Mouse (Mus musculus) olfactory bulb, adult 2 months (tissue): Measurements from ENCODE around the gene Olfml1. TPM values are rescaled to one million over a fixed set of nuclear protein-coding genes. Genes with fewer than 3 reads are reported as not detected.
A peak's percentile ranks its signal among the peaks of the same experiment; 100 is the strongest.

Experiments
- H3K27ac ChIP-seq: fragments of 200-500 bp; 2 replicates; pipeline ENCODE4 v1.5.1; 2012; ENCODE audit warnings: low read depth, low read length; ENCODE audit not compliant: insufficient read depth
- H3K4me1 ChIP-seq: fragments of 200-500 bp; 2 replicates; pipeline ENCODE4 v1.6.1; 2012; ENCODE audit warnings: low read length; ENCODE audit not compliant: control insufficient read depth, insufficient read depth
- H3K4me3 ChIP-seq: fragments of 200-500 bp; 2 replicates; pipeline ENCODE4 v1.5.1; 2012; ENCODE audit warnings: mild to moderate bottlenecking, low read depth, low read length, moderate library complexity; ENCODE audit not compliant: insufficient read depth
- CTCF ChIP-seq: fragments of 200-500 bp; IDR thresholded peaks from 2 replicates; pipeline ENCODE4 v1.5.1; 2012; ENCODE audit warnings: low read depth, mild to moderate bottlenecking, low read length, moderate library complexity; ENCODE audit not compliant: insufficient read depth
- POLR2A ChIP-seq: fragments of 200-500 bp; IDR thresholded peaks from 2 replicates; pipeline ENCODE4 v1.6.1; 2012; ENCODE audit warnings: mild to moderate bottlenecking, low read depth, low read length, moderate library complexity; ENCODE audit not compliant: insufficient read depth
- WGBS: fragments of 180-500 bp; shearing (Covaris S2); methylation state at CpG from one replicate; pipeline ENCODE4 v1.1.7; 2018; 5-methylcytosine and 5-hydroxymethylcytosine counted together
- polyA plus RNA-seq: library from polyadenylated mRNA; stranded (reverse); fragments of >200 nt; gene quantifications from 2 replicates; pipeline ENCODE4 v1.2.4, GENCODE M21; 2012; ENCODE audit warnings: low replicate concordance; ENCODE audit not compliant: missing spikeins, insufficient read depth, insufficient read length

Gene Olfml1
- polyA plus RNA-seq, 1 experiment = not detected

DNA sequence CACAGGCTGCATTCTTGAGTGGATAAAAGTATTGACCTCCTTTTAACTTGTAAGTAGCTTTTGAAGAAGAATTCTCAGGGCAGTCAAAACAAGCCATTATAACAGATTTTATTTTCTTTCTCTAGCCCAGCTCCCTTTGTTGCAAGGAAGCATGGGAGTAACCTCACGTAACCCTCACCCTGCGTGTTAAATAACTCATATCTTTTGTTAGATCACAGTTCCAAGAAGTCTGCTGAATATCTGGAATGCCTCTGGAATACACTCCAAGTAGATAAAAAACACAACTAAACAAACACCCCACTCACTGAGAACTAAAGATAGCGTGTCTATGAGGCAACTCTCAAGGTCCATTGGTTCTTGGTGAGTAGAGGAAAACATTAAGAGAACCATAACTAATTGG lies 7.0 kb downstream of the Olfml1 start:
- H3K27ac ChIP-seq = no peak overlapping the region
- H3K4me1 ChIP-seq = no peaks in the 10 kb centered on the region
- TF ChIP-seq CTCF (no peak), POLR2A (no peak)
- no peak overlapping the region for H3K4me3 ChIP-seq
- WGBS = 70% methylated on average over 3 of the region's 3 CpGs

DNA sequence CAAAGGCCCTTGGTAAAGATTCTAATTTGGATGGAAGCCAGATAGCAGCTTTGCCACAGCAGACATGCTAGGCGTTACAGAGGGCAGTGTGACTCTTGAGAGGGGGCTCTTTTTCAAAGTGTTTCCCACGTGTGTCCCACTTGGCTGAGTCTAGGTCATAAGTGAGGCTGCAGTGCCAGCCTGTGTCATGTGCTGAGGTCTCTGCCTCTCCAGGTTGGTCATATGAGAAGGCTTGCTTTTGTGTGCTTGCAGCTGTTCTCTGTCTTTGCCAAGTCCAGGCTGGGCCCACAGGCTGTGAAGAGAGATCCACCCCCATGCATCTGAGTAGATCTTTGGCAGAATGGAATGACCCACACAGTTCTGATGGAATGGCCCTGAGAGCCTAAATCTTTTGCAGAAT lies 25.4 kb downstream of the Olfml1 start:
- Histone ChIP-seq H3K27ac (no peak overlapping the region), H3K4me3 (no peak overlapping the region)
- WGBS = 61% methylated on average over 2 of the region's 2 CpGs

DNA sequence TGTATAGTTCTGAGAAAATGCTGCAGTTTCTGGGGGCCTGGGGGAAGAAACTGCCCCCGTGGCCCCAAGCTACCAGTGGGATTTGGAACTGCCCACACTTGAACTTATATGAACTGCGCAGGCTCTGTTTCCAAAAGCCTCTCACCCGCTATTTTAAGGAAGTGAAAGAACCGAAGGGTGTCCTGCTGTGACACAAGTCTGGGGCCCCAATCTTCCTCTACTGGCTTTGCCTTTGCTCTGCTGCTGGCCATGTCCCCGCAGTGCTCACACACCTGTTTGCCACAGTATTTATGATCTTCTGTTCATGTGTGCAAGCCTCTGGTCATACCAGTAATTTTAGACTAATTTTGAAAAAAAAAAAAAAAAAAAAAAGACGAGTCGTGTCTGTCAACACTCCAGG lies 26.7 kb downstream of the Olfml1 start:
- Histone ChIP-seq H3K4me3 (no peak overlapping the region), H3K27ac (no peak overlapping the region), H3K4me1 (peaks cover 11% of the 10 kb centered on the region)
- TF ChIP-seq POLR2A (no peak), CTCF (no peak)
- WGBS = 50% methylated on average over 7 of the region's 7 CpGs

More for the DNA sequence above, 25.4 kb downstream of the Olfml1 start:
- no peak for TF ChIP-seq CTCF
- TF ChIP-seq POLR2A = no peak
- H3K4me1 ChIP-seq = peaks cover 11% of the 10 kb centered on the region

DNA sequence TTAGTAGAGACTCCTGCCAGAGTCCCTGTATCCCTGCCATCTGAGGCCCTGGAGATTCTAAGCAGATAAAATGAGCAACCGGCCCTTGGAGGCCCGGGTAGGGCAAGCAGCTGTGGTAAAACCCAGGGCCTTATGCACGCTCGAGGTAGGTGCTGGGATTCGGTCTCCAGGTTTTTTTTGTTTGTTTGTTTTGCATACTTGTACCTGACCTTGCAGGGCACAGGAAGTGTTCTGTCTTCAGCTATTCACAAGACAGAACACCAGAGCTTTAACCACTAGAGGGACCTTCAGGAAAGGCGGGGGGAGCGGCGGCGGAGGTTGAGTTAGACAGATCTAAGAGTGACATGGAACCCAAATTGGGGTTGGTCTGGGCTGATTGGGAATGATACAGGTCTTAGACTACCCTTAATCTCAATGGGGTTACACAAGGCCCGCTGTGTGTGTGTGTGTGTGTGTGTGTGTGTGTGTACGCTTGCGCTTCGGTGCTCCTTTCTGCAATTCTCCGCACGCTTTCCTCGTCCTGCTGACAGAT lies 27.1 kb downstream of the Olfml1 start:
- H3K4me1 ChIP-seq = peaks cover 11% of the 10 kb centered on the region
- no peak overlapping the region for H3K27ac ChIP-seq
- TF ChIP-seq CTCF (0 out of 2 replicates have a peak, but pooled peaks have one; percentile 25), POLR2A (no peak)
- H3K4me3 ChIP-seq = peak overlapping the region; percentile 52
- 6% methylated on average over 16 of the region's 16 CpGs for WGBS

DNA sequence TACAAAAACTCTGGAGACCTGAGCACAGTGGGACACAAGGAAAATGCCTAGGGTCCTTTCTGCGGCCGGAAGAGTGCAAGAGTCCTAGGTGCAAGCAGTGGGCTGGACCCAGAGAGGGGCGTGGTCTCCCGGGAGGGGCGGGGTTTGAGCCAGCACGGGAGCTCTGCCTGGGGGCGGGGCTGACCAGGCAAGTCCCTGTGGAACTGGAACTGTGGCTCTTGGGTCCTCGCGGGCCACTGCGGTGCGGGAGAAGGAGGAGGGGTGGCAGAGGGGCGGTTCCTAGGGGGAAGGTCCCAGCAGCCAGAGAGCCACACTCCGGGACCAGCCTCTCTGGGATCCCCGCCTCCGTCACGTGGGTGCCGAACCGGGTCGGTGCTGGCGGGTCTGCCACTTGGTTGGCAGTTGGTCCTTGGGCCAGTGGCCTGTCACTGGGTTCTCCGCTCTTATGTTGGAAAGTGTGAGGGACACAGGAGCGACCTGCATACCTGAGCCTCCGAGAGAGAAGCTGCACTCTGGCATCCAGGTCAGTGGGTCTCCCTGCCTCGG lies 27.7 kb downstream of the Olfml1 start, which contains the start of gene Ppfibp2:
Gene Ppfibp2 (plus strand): TSS at position 351 of the 546 bp plus-strand sequence.
- peaks cover 11% of the 10 kb centered on the region for H3K4me1 ChIP-seq
- under 1% methylated on average over 23 of the region's 24 CpGs for WGBS
- no peak within 1 kb of the TSS for H3K27ac ChIP-seq
- TF ChIP-seq POLR2A = no peak
- no peak for TF ChIP-seq CTCF
- H3K4me3 ChIP-seq = peak within 1 kb of the TSS; percentile 52

DNA sequence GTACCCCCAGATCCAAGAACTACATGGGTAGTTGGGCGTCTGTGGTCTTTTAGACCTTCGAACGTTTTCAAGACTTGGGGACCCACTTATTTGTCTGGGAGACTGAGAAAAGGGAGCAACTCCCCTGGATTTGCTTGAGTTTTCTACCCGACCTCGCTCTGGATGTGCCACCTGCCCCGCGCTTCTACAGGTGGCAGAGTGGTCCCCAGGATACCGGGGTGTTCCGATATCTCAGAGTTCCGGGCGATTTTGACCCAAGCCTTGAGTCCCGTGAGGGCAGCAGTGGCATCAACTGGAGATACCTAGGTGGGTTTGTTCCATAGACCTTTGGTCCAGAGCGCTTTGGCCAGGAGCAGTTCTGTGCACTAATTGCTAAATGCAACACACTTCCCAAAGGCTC lies 28.2 kb downstream of the Olfml1 start:
- Histone ChIP-seq H3K27ac (no peak overlapping the region), H3K4me1 (peaks cover 11% of the 10 kb centered on the region), H3K4me3 (peak overlapping the region; percentile 52)
- TF ChIP-seq POLR2A (no peak), CTCF (no peak)
- 22% methylated on average over 13 of the region's 13 CpGs for WGBS

GRCm38 (mm10) chr7:107596753-107597152 lies 29.5 kb downstream of the Olfml1 start:
- TF ChIP-seq CTCF (no peak), POLR2A (no peak)
- H3K4me1 ChIP-seq = peaks cover 11% of the 10 kb centered on the region
- no peak overlapping the region for H3K27ac ChIP-seq
- H3K4me3 ChIP-seq = no peak overlapping the region

DNA sequence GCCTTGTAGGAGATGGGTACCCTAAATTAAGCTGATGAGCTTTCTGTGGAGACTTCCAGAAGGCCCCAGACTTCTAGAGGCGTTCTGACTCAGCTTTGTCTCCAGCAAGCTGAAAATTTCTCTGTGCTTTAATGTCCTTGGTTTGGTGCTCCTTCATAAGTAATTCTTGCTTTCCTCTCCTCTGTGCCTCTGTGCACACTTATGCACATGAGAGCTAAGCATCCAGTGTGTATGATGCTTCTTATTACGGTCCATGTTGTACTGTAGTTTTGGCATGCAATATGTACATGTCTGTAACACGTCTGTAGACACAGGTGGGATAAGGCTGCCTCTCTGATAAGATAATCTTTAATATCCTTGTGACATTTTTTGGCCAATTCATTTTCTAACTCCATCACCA lies 30.7 kb downstream of the Olfml1 start:
- H3K4me1 ChIP-seq = peaks cover 11% of the 10 kb centered on the region
- TF ChIP-seq POLR2A (no peak), CTCF (no peak)
- H3K27ac ChIP-seq = no peak overlapping the region
- 88% methylated on average over 3 of the region's 3 CpGs for WGBS
- no peak overlapping the region for H3K4me3 ChIP-seq

DNA sequence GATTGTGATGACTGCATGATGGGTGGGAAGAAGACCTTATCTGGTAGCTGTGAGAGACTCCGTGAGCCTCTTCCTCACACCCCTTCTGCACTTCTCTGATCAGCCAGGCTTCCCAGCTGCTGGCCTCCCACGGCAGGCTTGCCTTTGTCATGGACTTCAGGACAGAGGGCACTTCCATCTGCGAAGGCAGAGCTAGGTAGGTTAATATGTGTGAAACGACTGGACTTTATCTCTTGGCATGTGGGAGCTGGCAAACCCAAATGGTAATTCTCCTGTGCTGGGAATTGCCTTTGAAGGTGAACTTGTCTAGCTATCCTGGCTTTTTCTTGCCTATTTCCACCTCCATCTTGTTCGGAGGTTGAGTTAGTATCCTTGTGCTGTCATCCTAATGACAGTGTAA lies 33.4 kb downstream of the Olfml1 start:
- Histone ChIP-seq H3K4me3 (no peak overlapping the region), H3K4me1 (no peaks in the 10 kb centered on the region), H3K27ac (no peak overlapping the region)
- no peak for TF ChIP-seq POLR2A
- TF ChIP-seq CTCF = no peak
- 87% methylated on average over 5 of the region's 5 CpGs for WGBS
